ENCODE assay signal across 9 mouse cellular contexts in genomic region chr4:44713554-44714051, GRCm38 (mm10). TPM values are rescaled to one million over a fixed set of nuclear protein-coding genes. Genes with fewer than 3 reads are reported as not detected.
DNase-seq lines count a peak whose midpoint lies in the region; ATAC-seq and TF ChIP-seq lines count a peak whose summit lies in the region.
"Had no signal": no experiment of that assay in that cellular context is flagged by ENCODE, and none has a peak within 500 bp of the region (broad histone marks: within the 10 kb centered on the region; RNA-seq: fewer than 3 reads in every experiment).

No protein-coding gene starts in this region.

- H3K9ac ChIP-seq in liver, postnatal 0 days (replicated peaks): no peak overlapping the region
- no peak overlapping the region for H3K9ac ChIP-seq in hindbrain, embryonic 13.5 days
- no peak overlapping the region for H3K9ac ChIP-seq in midbrain, embryonic 16.5 days (ENCODE audit: low read depth, low read length)
- H3K9ac ChIP-seq: liver, embryonic 15.5 days had no signal

- TF ChIP-seq EP300 in liver, postnatal 0 days (IDR thresholded peaks at IDR 0.05; ENCODE audit: low read depth): no peak

- WGBS in liver, postnatal 0 days (ENCODE audit: insufficient replicate concordance): 2% methylated on average over 19 of the region's 19 CpGs
- under 1% methylated on average over 19 of the region's 19 CpGs for WGBS in hindbrain, embryonic 13.5 days
- 1% methylated on average over 19 of the region's 19 CpGs for WGBS in midbrain, embryonic 16.5 days

- H3K4me2 ChIP-seq in liver, postnatal 0 days (ENCODE audit: low read depth, low read length): peak overlapping the region; percentile 41
- peak overlapping the region; percentile 17 for H3K4me2 ChIP-seq in hindbrain, embryonic 13.5 days
- H3K4me2 ChIP-seq in midbrain, embryonic 16.5 days (ENCODE audit: low read length): peak overlapping the region; percentile 27
- H3K4me2 ChIP-seq: liver, embryonic 15.5 days had no signal

- no peak for TF ChIP-seq CTCF in liver, postnatal 0 days (IDR thresholded peaks at IDR 0.05; ENCODE audit: low read depth)

- H3K4me1 ChIP-seq in liver, postnatal 0 days (ENCODE audit: insufficient read depth): 0 out of 2 replicates have a peak, but pooled peaks cover 4% of the 10 kb centered on the region
- peaks cover 29% of the 10 kb centered on the region for H3K4me1 ChIP-seq in hindbrain, embryonic 13.5 days (replicated peaks)
- no peaks in the 10 kb centered on the region for H3K4me1 ChIP-seq in midbrain, embryonic 16.5 days (ENCODE audit: control insufficient read depth, insufficient read depth, low read length)
- H3K4me1 ChIP-seq: liver, embryonic 15.5 days had no signal

- 0 out of 2 replicates have a peak overlapping the region, but pooled peaks have one; percentile 11 for H3K27ac ChIP-seq in liver, postnatal 0 days (ENCODE audit: low read depth)
- H3K27ac ChIP-seq in hindbrain, embryonic 13.5 days: no peak overlapping the region
- H3K27ac ChIP-seq in midbrain, embryonic 16.5 days (ENCODE audit: low read length): 0 out of 2 replicates have a peak overlapping the region, but pooled peaks have one; percentile 35
- H3K27ac ChIP-seq: liver, embryonic 15.5 days had no signal

- H3K27me3 ChIP-seq in liver, postnatal 0 days (ENCODE audit: insufficient read depth, low read length): peaks cover 91% of the 10 kb centered on the region
- H3K27me3 ChIP-seq in hindbrain, embryonic 13.5 days: peaks cover 91% of the 10 kb centered on the region
- peaks cover 59% of the 10 kb centered on the region for H3K27me3 ChIP-seq in midbrain, embryonic 16.5 days (ENCODE audit: control insufficient read depth, insufficient read depth, low read depth, low read length)

- H3K9me3 ChIP-seq in liver, postnatal 0 days (ENCODE audit: low read length): no peaks in the 10 kb centered on the region
- H3K9me3 ChIP-seq in hindbrain, embryonic 13.5 days: no peaks in the 10 kb centered on the region
- no peaks in the 10 kb centered on the region for H3K9me3 ChIP-seq in midbrain, embryonic 16.5 days (replicated peaks; ENCODE audit: control insufficient read depth, low read length, poor library complexity, severe bottlenecking)
- H3K9me3 ChIP-seq: liver, embryonic 15.5 days had no signal

- no peak for ATAC-seq in liver, postnatal 0 days
- no peak for ATAC-seq in hindbrain, embryonic 13.5 days (ENCODE audit: low FRiP score)
- no peak for ATAC-seq in midbrain, embryonic 16.5 days

- H3K36me3 ChIP-seq in liver, postnatal 0 days (replicated peaks; ENCODE audit: insufficient read depth, low read length): no peaks in the 10 kb centered on the region
- H3K36me3 ChIP-seq in hindbrain, embryonic 13.5 days: no peaks in the 10 kb centered on the region
- no peaks in the 10 kb centered on the region for H3K36me3 ChIP-seq in midbrain, embryonic 16.5 days (ENCODE audit: control insufficient read depth, insufficient read depth, low read length)
- H3K36me3 ChIP-seq: liver, embryonic 15.5 days had no signal

- H3K4me3 ChIP-seq in liver, postnatal 0 days (ENCODE audit: low read depth, low read length): peak overlapping the region; percentile 23; the same call in 1 of the 2 replicates
- H3K4me3 ChIP-seq in hindbrain, embryonic 13.5 days: peak overlapping the region; percentile 14; the same call in 1 of the 2 replicates
- no peak overlapping the region; the same call in 1 of the 2 replicates for H3K4me3 ChIP-seq in midbrain, embryonic 16.5 days (ENCODE audit: low read depth, low read length)
- H3K4me3 ChIP-seq: liver, embryonic 15.5 days had no signal

- DNase-seq in cerebellum, postnatal 10 days: peak; percentile 46
- no peak for DNase-seq in cerebellum, adult 9-11 months
- DNase-seq in liver, postnatal 0 days: no peak
- DNase-seq in liver: no peak
- DNase-seq in urinary bladder, adult 18-20 months (ENCODE audit: low spot score in 2 of 2): no peak
- no peak for DNase-seq in left cerebral cortex, adult 9 months (ENCODE audit: low spot score in 2 of 2)

RNA-seq across cellular contexts. Expression of gene Pax5, which starts 3.3 kb away (rescaled TPM):
- 0.75 and 0.99 TPM in 2 replicates for polyA plus RNA-seq in liver, postnatal 0 days (2015; fragmentation: Nextera tagmentation; extraction: Ambion mirVana)
- 2.8 and 6.1 TPM in 2 replicates for polyA plus RNA-seq in hindbrain, embryonic 13.5 days (2015; fragmentation: Nextera tagmentation; extraction: Ambion mirVana)
- 3.6 and 4.8 TPM in 2 replicates for polyA plus RNA-seq in midbrain, embryonic 16.5 days (2015; fragmentation: Nextera tagmentation; extraction: Ambion mirVana)

RNA-seq across cellular contexts. Expression of gene Zcchc7, which starts 42.1 kb away (rescaled TPM):
- polyA plus RNA-seq in liver, postnatal 0 days (2015; fragmentation: Nextera tagmentation; extraction: Ambion mirVana): 19.6 and 19.8 TPM in 2 replicates
- 40.3 and 43.7 TPM in 2 replicates for polyA plus RNA-seq in hindbrain, embryonic 13.5 days (2015; fragmentation: Nextera tagmentation; extraction: Ambion mirVana)
- 31.2 and 34.7 TPM in 2 replicates for polyA plus RNA-seq in midbrain, embryonic 16.5 days (2015; fragmentation: Nextera tagmentation; extraction: Ambion mirVana)

Comparison
In these comparisons a context has a peak if more than half of its experiments do, and no peak if none do; other contexts are left out.
1. DNase-seq: peak in cerebellum, postnatal 10 days (2 of 2); none in cerebellum, adult 9-11 months (single experiment), liver, postnatal 0 days (single experiment), liver (single experiment), urinary bladder, adult 18-20 months (0 of 2) and left cerebral cortex, adult 9 months (0 of 2).
2. Peak in every context shown above with its lines, with median percentiles within 50 percentile points of each other: H3K4me2 ChIP-seq.